Comparison of ENCODE assay signal across 13 mouse cellular contexts in the genomic region with DNA sequence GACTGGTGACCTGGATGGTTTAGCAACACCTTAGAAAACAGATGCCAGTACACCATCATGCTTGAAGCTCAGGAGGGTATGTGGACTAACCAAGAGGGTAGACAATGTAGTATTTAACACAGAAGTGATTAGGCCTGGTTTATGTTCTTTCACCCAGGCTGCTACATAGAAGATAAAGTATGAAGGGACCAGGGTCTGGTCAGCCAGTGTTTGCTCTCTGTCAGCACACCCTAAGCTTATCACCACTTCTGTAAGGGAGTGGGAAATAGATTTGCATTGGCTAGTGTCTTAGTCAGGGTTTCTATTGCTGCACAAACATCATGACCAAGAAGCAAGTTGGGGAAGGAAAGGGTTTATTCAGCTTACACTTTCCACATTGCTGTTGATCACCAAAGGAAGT.
"Had no signal": no experiment of that assay in that cellular context is flagged by ENCODE, and none has a peak within 500 bp of the region (broad histone marks: within the 10 kb centered on the region; RNA-seq: fewer than 3 reads in every experiment).

No protein-coding gene starts in this region.

- H3K9me3 ChIP-seq: limb, embryonic 13.5 days; liver, embryonic 15.5 days; midbrain, embryonic 10.5 days; neural tube, embryonic 15.5 days had no signal

- DNase-seq: kidney, adult 11 months; layer of hippocampus, adult 9-11 months; left cerebral cortex, postnatal 4 days; lung, adult 2 months; midbrain, embryonic 14.5 days; right cerebral cortex, adult 18-20 months; right cerebral cortex, postnatal 25 days; thymus, postnatal 36 days had no signal

- H3K4me2 ChIP-seq: limb, embryonic 13.5 days; liver, embryonic 15.5 days; neural tube, embryonic 15.5 days had no signal

- H3K27me3 ChIP-seq: limb, embryonic 13.5 days; liver, embryonic 15.5 days; neural tube, embryonic 15.5 days had no signal

- H3K36me3 ChIP-seq: limb, embryonic 13.5 days; liver, embryonic 15.5 days; midbrain, embryonic 10.5 days; neural tube, embryonic 15.5 days had no signal

- H3K9ac ChIP-seq: limb, embryonic 13.5 days; liver, embryonic 15.5 days; neural tube, embryonic 15.5 days had no signal

- H3K4me1 ChIP-seq: liver, embryonic 15.5 days; neural tube, embryonic 15.5 days had no signal

- H3K4me3 ChIP-seq: limb, embryonic 13.5 days; liver, embryonic 15.5 days; midbrain, embryonic 10.5 days; myocyte; neural tube, embryonic 15.5 days had no signal

- H3K27ac ChIP-seq: liver, embryonic 15.5 days; midbrain, embryonic 10.5 days; neural tube, embryonic 15.5 days had no signal
